Mouse (Mus musculus) olfactory bulb, adult 2 months (tissue): ENCODE results near the gene Rho.

Experiments used
- CTCF ChIP-seq: fragments of 200-500 bp; IDR thresholded peaks from 2 replicates; pipeline ENCODE4 v1.5.1; 2012; ENCODE audit warnings: low read depth, mild to moderate bottlenecking, low read length, moderate library complexity; ENCODE audit not compliant: insufficient read depth
- POLR2A ChIP-seq: fragments of 200-500 bp; IDR thresholded peaks from 2 replicates; pipeline ENCODE4 v1.6.1; 2012; ENCODE audit warnings: mild to moderate bottlenecking, low read depth, low read length, moderate library complexity; ENCODE audit not compliant: insufficient read depth

GRCm38 (mm10) chr6:115888296-115888695, 43.3 kb upstream of the Rho start:
- TF ChIP-seq CTCF (no peak), POLR2A (no peak)
